Mouse (Mus musculus) CD4-positive, CD25-positive, alpha-beta regulatory T cell, adult 4 months (primary cell): ENCODE results near the gene Foxi2. TPM values are rescaled to one million over a fixed set of nuclear protein-coding genes. Genes with fewer than 3 reads are reported as not detected.

ENCODE experiments used
- ATAC-seq: one replicate; pipeline ENCODE4 v1.8.0; 2017
- polyA plus RNA-seq, 2 experiments: library from polyadenylated mRNA; unstranded; fragments of 100-300 nt; shearing (Covaris generic); gene quantifications; one replicate each; pipeline ENCODE4 v1.2.1; 2017

The Foxi2 gene
- polyA plus RNA-seq = not detected

DNA sequence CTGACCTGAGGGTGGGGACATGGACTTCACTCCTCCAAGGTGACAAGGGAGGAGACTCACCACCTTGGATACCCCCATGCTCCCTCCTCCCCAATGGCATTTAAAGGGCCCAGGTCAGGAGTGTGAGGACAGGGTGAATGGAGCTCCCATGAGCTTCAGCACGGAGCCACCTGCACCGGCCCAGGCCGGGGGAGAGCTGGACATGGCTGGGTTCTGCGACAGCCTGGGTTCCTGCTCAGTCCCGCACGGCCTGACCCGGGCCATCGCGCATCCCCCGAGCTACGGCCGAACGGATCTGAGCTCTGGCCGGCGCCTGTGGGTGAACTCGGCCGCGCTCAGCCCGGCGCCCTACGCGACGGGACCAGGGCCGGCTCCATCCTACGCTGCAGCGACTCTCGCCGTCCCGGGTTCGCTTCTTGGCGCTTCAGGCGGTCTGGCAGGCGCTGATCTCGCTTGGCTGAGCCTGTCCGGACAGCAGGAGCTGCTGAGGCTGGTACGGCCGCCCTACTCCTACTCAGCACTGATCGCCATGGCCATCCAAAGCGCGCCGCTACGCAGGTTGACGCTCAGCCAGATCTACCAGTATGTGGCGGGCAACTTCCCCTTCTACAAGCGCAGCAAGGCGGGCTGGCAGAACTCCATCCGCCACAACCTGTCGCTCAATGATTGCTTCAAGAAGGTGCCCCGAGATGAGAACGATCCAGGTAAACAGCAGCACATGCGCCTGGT lies at the start of gene Foxi2:
Gene Foxi2 (plus strand): TSS at position 72 of the 729 bp plus-strand sequence.
- ATAC-seq = no peak

GRCm38 (mm10) chr7:135364606-135365005 lies 45.5 kb upstream of the Foxi2 start:
- ATAC-seq = no peak

DNA sequence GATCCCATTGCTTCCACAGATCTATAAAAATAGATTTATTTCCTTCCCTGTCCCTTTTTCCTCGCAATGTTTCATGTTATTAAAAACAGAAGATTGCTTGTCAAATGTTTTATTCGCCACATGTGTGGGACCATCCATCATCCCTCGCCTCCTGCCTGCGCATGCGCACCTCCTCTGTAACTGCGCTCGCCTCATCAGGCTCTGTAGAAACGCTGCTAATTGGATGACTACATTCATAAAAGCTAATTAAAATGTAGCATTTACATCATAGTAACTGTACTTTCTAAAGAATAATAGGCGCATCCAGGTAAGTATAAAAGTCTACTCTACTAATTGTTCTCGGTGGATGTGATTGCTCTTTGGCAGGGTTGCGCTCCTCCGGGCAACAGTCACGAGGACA lies 34.1 kb upstream of the Foxi2 start:
- ATAC-seq = no peak

GRCm38 (mm10) chr7:135376932-135377331 lies 33.2 kb upstream of the Foxi2 start:
- ATAC-seq = no peak

DNA sequence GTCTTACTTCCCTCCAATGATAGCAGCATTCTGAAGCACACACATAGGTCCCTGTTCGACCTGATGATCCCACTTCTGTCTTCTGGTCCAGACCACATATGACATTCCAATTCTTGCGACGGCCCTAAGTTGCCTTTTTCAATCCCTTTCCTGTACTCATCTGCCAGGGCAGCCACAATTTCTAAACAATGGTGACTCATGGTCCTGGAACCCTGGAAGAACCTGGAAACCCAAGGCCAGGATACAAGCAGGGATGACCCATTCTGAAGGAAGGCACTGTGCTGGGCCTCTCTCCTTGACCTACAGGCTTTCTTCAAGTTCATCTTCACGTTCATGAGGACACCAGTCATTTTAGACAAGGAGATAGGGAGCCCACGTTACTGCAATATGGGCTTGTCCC lies 31.8 kb upstream of the Foxi2 start:
- ATAC-seq = no peak

GRCm38 (mm10) chr7:135389039-135389438 lies 21.1 kb upstream of the Foxi2 start:
- no peak for ATAC-seq

- no peak for ATAC-seq
Measured at GRCm38 (mm10) chr7:135392949-135393542, 17.1 kb upstream of the Foxi2 start.

GRCm38 (mm10) chr7:135394436-135394835 lies 15.7 kb upstream of the Foxi2 start:
- no peak for ATAC-seq

- ATAC-seq = no peak
Measured at GRCm38 (mm10) chr7:135395242-135395641, 14.9 kb upstream of the Foxi2 start.

- ATAC-seq = no peak
Measured at GRCm38 (mm10) chr7:135397096-135397495, 13.0 kb upstream of the Foxi2 start.

DNA sequence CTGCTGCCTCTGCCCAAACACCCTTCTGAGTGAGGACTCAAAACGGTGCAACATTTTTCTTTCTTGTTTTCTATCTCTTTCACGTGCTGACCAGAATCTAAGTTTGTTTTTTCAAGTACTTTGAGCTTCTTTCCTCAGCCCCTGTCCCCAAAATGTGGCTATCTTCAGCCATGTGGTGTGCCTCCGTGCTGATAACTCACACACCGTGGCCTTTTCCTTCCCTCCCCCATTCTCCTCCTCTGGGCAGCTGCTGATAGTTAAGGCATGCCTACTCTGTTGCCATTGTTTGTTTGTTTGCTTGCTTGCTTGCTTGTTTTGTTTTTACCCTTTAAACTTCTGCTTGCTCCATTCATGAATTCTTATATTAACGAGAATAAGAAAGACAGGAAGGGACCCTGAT lies 12.2 kb upstream of the Foxi2 start:
- ATAC-seq = no peak

GRCm38 (mm10) chr7:135403416-135403815 lies 6.7 kb upstream of the Foxi2 start:
- no peak for ATAC-seq

- no peak for ATAC-seq
Measured at GRCm38 (mm10) chr7:135406761-135407160, 3.3 kb upstream of the Foxi2 start.

DNA sequence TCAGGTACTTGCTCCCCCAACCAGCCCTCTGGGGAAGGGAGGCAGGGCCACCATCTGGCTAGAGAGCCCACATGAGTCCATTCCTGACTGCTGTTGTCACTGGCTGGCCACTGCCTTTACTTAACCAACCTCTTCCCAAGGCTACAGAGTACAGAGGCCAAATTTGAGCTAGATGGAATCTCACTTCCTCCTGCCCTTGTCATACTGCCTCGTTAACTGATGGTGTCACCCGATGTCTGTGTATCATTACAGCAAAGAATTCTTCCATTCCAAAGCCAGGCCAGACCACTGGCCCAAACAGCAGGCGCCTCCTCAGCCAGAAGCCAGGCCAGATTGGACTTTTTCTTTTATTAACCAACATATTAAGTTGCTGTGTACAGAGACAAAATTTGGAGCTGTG lies 1.6 kb upstream of the Foxi2 start:
- no peak for ATAC-seq

DNA sequence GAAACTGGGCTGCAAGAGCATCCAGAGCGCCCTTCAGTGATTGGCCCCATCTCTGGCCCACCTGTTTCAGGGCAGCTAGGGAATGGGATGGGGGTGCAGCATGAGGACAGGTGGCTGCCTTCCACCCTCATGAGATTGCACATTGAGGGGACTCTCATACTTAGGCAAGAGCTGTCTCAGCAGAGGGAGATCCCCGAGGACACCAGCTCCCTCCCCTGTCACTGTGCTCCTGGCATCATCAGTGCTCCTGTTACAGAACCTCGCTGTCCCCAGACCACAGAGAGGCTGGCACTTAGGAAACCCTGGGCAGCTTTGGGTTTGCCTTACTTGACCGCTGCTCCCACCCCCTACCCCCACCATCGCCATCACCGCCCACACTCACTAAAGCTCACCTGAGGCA lies 2.2 kb downstream of the Foxi2 start:
- ATAC-seq = no peak

DNA sequence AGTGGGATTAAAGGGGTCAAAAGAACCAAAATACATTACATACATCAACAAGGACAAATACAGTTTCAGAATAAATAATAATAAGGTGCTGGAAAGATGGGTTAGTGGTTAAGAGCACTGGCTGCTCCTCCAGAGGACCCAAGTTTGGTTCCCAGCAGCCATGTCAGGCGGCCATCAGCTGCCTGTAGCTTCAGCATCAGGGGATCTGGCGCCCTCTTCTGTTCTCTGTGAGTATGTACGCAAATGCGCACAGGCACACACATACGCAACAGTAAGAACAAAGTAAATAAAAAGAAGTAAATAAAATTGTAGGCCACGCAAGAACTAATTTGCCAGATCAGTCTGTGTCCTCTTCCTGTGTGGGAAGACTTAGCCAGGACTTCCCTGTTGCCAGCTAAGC lies 18.7 kb downstream of the Foxi2 start:
- no peak for ATAC-seq

DNA sequence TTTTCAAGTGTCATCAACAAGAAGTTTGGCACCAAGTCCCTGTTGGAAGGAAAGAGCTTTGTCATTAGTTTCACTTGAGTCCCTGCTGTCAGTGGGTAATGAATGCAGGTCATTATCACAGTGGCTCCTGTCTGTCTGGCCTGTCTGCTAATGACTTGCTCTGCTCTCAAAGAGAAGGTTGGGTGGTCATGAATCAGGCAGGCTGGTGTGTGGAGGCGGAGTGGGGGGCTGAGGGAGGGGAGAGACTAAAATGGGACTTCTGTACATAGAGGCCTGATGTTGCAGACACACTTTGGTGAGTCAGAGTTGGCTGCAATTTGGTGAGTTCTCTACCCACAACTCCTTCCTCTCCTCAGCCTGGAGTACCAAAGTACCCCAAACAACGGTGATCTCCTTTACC lies 20.8 kb downstream of the Foxi2 start:
- ATAC-seq = no peak

DNA sequence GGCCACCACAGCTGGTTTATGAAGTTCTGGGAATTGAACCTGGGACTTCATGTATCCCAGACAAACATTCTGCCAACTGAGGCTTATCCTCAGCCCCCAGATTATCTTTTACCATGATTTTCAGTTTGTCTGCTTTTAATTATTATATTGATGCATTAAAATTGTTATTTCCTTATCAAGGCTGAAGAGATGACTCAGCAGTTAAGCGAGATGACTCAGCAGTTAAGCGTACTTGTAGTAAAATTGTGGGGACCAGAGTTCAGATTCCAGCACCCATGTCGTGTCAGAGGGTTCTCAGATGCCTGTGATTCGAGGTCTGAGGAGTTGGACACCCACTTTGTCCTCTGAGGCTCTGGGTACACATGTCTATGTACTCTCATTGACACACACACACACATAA lies 33.8 kb downstream of the Foxi2 start:
- no peak for ATAC-seq

DNA sequence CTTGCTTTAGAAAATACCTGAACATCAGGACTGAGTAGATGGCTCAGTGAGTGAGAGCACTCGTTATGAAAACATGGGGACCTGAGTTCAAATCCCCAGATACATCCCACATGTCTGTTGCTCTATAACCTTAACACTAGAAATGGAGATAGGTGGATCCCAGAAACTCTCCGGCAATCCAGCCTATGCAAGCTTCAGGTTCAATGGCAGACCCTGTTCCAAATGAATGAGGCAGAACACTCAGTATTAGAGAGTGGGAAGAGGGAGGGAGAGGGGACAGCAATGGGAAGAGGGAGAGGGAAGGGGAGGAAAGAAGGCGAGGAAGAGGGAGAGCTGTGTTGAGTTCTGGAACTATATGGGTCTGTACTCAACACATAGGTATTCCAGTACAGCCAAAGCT lies 41.2 kb downstream of the Foxi2 start:
- ATAC-seq = no peak

GRCm38 (mm10) chr7:135452366-135452765 lies 42.3 kb downstream of the Foxi2 start:
- ATAC-seq = no peak

DNA sequence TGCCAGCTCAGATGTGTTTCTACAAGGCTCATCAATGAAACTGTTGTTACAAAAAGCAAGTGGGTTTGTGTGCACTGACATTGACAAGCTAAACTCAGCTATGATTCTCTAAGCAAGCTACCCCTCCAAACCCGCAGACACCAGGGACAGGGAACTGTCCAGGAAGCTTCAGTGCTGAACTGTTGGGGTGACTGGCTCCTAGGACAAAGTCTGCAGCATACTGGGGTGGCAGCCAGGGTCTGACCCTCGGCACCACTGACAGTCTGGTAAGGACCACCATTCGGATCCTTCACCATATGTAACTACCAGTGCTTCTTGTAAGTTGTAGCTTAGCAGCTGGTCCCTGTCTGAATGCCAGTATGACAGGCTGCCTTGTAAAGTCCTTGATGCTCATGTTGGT lies 43.6 kb downstream of the Foxi2 start:
- ATAC-seq = no peak
